Mouse (Mus musculus): ENCODE data around the gene Olfr1454.

DNA sequence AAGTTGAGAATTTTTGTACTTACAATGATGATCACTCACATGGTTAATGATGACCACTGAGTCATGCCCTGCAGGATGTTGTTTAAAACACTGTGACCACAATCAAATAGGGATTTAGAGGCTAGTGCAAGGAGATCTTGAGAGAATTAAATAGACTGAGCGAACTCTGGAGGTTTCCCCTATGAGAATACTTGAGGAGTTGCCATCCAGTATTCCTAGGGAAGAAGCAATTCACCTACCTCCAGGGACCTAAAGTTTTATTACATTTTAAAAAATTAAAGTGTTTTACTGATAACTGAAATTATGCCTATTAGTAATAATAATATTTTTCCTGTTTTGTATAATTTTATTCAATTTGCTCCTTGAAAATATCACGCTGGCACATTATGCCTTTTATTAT is 37.4 kb downstream of the Olfr1454 start, which contains the start of gene Olfr1457:
- TF ChIP-seq GATA1 (IDR thresholded peaks at IDR 0.05; ENCODE audit: low read length) (no peak), TAL1 (IDR thresholded peaks at IDR 0.05; ENCODE audit: low read length) (no peak)

All from erythroblast, embryonic 14.5 days (primary cell).